Mouse (Mus musculus) liver, embryonic 12.5 days (tissue): ENCODE data around the gene Wnt7a. TPM values are rescaled to one million over a fixed set of nuclear protein-coding genes. Genes with fewer than 3 reads are reported as not detected.

Source experiments
- ATAC-seq: fragments of 200-750 bp; cut with Nextera tagmentation; 2 replicates; pipeline ENCODE4 v1.8.0; 2017; ENCODE audit warnings: moderate number of reproducible peaks, mild to moderate bottlenecking, moderate library complexity
- H3K27ac ChIP-seq: fragments of 300-500 bp; sonication (generic); 2 replicates; pipeline ENCODE4 v1.5.1; 2016; ENCODE audit warnings: mild to moderate bottlenecking
- H3K27me3 ChIP-seq: fragments of 300-500 bp; sonication (generic); replicated peaks from 2 replicates; pipeline ENCODE4 v1.6.1; 2016; ENCODE audit warnings: mild to moderate bottlenecking, moderate library complexity
- H3K36me3 ChIP-seq: fragments of 300-500 bp; sonication (generic); 2 replicates; pipeline ENCODE4 v1.6.1; 2016; ENCODE audit warnings: mild to moderate bottlenecking, moderate library complexity
- H3K4me1 ChIP-seq: fragments of 300-500 bp; sonication (generic); 2 replicates; pipeline ENCODE4 v1.6.1; 2016
- H3K4me2 ChIP-seq: fragments of 300-500 bp; sonication (generic); 2 replicates; pipeline ENCODE4 v1.6.1; 2016; ENCODE audit warnings: mild to moderate bottlenecking, moderate library complexity
- H3K4me3 ChIP-seq: fragments of 300-500 bp; sonication (generic); 2 replicates; pipeline ENCODE4 v1.5.1; 2016; ENCODE audit warnings: mild to moderate bottlenecking, moderate library complexity
- H3K9ac ChIP-seq: fragments of 300-500 bp; sonication (generic); 2 replicates; pipeline ENCODE4 v1.6.1; 2016; ENCODE audit warnings: mild to moderate bottlenecking, moderate library complexity
- H3K9me3 ChIP-seq: fragments of 300-500 bp; sonication (generic); replicated peaks from 2 replicates; pipeline ENCODE4 v1.6.1; 2016; ENCODE audit warnings: mild to moderate bottlenecking, moderate library complexity
- WGBS: fragments of 180-500 bp; shearing (Covaris S2); methylation state at CpG from one replicate; pipeline ENCODE4 v1.1.7; 2016; ENCODE audit not compliant: insufficient replicate concordance; 5-methylcytosine and 5-hydroxymethylcytosine counted together
- polyA plus RNA-seq: library from polyadenylated mRNA; unstranded; fragments of >200 nt; fragmentation: Nextera tagmentation; extraction: Ambion mirVana; gene quantifications from 2 replicates; pipeline ENCODE4 v1.2.1, GENCODE M21; 2016

Wnt7a gene
- polyA plus RNA-seq, 1 experiment from 2014 or later, result not detected

DNA sequence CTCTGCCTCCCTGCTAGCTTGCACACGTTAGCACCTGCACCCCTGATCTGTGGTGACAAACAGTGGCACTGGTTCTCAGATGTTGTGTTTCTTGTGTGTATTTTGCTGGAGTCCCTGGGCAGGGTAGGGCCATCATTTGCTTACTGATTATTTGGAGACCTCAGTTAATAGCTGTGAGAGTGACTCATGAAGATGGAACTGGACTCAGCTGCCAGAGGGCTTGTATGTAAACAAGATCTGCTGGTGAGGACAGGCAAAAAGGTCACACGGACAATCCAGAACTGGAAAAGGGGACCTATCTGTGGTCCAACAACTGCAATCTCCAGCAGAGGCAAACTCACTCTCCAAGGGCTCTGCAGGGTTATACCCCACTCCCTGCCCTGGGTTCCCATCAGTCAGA is 52.8 kb downstream of the Wnt7a start:
- H3K4me2 ChIP-seq, result no peak overlapping the region

DNA sequence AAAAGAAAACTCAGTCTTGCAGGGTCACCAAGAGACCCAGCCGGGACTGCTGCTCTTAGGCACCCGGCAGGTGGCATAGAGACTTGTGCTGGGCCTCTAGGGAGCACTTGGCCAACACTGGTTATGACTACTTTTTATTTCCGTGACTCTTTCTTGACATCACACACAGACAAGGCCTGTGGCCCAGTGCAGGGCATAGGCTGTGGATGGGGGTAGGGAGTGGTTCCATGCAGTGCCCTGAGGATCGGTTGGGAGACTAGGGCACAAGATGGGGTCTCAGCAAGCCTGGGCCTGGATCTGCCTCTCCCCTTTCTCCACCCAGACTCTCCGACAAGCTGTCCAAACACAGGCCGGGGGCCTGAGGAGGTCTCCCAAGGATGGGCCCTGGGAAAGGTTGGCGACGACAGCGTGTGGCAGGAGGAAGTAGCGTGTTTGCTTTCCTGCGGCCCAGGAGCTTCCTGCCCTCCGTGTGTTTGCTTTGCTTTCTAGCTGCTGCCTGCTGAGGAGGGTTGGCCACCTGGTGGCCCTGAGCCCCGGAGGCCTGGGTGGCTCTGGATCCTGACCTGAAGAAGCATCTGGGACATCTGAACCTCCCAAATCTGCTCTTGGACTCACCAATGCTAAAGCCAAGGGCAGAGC is 53.8 kb downstream of the Wnt7a start:
- no peak overlapping the region for H3K27ac ChIP-seq
- H3K4me1 ChIP-seq, result no peaks in the 10 kb centered on the region
- no peaks in the 10 kb centered on the region for H3K9me3 ChIP-seq
- 45% methylated on average over 13 of the region's 13 CpGs for WGBS
- no peak overlapping the region for H3K9ac ChIP-seq
- no peaks in the 10 kb centered on the region for H3K27me3 ChIP-seq
- ATAC-seq, result no peak
- no peak overlapping the region for H3K4me3 ChIP-seq
- H3K4me2 ChIP-seq, result no peak overlapping the region
- no peaks in the 10 kb centered on the region for H3K36me3 ChIP-seq

More for the DNA sequence above, 52.8 kb downstream of the Wnt7a start:
- no peaks in the 10 kb centered on the region for H3K36me3 ChIP-seq
- H3K4me3 ChIP-seq, result no peak overlapping the region
- no peak for ATAC-seq
- H3K9me3 ChIP-seq, result no peaks in the 10 kb centered on the region
- H3K9ac ChIP-seq, result no peak overlapping the region
- H3K4me1 ChIP-seq, result no peaks in the 10 kb centered on the region
- H3K27ac ChIP-seq, result no peak overlapping the region
- no peaks in the 10 kb centered on the region for H3K27me3 ChIP-seq
- 55% methylated on average over 2 of the region's 2 CpGs for WGBS

DNA sequence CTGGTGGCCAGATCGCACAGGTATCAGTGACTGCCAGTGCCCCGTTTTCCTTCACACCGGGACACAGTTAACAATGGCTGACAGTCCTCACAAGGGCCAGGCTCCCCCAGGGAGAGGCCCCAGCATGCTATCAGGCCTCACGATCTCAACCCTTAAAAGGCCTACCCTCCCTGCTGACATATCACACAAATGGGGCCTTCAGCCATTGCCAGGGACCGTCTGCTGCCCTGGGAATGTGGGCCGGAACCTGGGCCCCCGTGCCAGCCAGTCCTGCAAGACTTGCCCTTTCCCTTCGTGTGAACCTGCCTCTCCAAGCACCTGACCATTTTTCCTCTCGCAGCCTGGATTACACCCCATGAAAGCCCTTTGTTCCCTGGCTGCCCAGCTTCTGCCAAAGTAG is 61.5 kb downstream of the Wnt7a start:
- Histone ChIP-seq H3K4me3 (no peak overlapping the region), H3K9me3 (no peaks in the 10 kb centered on the region), H3K9ac (no peak overlapping the region), H3K27ac (no peak overlapping the region), H3K4me1 (no peaks in the 10 kb centered on the region), H3K27me3 (peaks cover 38% of the 10 kb centered on the region), H3K4me2 (no peak overlapping the region), H3K36me3 (no peaks in the 10 kb centered on the region)
- no peak for ATAC-seq
- WGBS, result 23% methylated on average over 9 of the region's 9 CpGs

DNA sequence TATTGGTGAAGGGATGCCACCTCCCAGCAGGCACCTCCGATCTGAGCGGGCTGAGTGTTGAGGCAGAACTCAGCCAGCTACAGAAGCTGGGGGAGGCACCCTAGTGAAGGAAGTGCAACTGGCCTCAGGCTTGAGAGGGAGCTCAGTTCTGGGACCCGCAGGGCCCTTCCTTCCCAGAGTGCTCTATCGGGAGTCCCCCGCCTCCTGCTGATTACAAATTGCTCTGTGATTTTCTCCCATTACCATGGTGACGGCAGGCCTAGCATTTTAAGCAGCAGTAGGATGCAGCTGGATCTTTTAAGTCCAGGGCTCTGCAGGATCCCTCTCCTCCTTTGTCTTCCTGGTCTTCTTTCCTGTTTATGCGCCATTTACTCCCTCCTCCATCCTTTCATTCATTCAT is 63.4 kb downstream of the Wnt7a start:
- Histone ChIP-seq H3K9me3 (no peaks in the 10 kb centered on the region), H3K27ac (no peak overlapping the region), H3K4me2 (no peak overlapping the region), H3K27me3 (peaks cover 43% of the 10 kb centered on the region), H3K36me3 (no peaks in the 10 kb centered on the region), H3K4me1 (no peaks in the 10 kb centered on the region), H3K9ac (no peak overlapping the region), H3K4me3 (no peak overlapping the region)
- WGBS, result 15% methylated on average over 7 of the region's 7 CpGs
- ATAC-seq, result no peak

DNA sequence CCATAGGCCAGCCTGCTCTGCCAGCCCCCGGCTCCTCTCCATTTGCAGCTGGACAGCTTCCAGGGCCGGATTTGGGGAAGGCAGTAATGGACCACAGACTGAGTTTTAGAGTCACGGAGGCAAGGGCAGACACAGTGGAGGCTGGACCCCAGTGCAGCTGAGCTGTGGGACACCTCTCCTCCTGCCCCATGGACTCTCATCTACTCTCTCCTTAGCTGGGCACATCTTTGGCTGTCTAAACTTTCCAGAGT is 64.3 kb downstream of the Wnt7a start:
- Histone ChIP-seq H3K4me1 (no peaks in the 10 kb centered on the region), H3K4me2 (no peak overlapping the region), H3K9ac (no peak overlapping the region), H3K9me3 (no peaks in the 10 kb centered on the region), H3K27me3 (peaks cover 43% of the 10 kb centered on the region), H3K36me3 (no peaks in the 10 kb centered on the region), H3K27ac (no peak overlapping the region), H3K4me3 (no peak overlapping the region)
- 35% methylated on average over 3 of the region's 3 CpGs for WGBS
- no peak for ATAC-seq

DNA sequence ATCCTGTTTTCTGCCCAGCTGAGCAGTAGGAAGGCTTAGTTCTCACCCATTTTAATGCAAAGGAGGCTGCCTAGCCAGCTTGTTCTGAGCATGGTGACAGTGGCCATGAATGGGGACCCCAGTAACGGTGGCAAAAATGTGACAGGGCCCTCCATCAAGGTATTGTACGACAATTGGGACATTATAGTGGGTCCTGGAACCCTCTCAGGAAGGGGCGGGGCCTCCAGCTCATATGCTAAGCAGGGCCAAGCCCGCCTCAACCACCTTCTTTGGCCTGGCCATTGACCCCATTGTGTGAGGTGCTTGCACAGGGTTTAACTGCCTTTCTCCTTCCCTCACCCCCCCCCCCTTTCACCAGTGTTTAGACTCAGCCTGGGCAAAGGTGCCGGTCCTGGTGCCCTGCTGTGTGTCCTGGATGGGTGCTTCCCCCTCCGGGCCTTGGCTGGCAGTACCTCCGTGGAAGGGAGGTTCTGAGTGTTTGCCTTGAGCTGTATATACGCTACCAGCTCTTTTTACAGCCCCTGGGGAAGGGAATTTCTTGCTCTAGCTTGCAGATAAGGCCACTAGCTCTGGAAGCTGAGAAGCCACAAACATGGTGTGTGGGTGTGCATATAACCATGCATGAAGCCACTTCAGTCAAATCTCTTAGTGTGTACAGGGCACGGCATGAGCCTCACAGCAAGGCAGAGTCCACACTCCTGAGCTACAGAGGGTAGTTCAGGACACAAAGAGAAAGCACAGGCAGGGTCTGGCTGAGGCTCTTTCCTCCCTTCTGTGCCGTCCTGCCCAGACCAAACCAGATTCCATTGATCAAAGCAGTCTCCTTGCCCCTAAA is 64.9 kb downstream of the Wnt7a start:
- Histone ChIP-seq H3K9ac (no peak overlapping the region), H3K36me3 (no peaks in the 10 kb centered on the region), H3K4me3 (no peak overlapping the region), H3K27ac (no peak overlapping the region), H3K4me2 (no peak overlapping the region), H3K4me1 (no peaks in the 10 kb centered on the region), H3K9me3 (no peaks in the 10 kb centered on the region), H3K27me3 (peaks cover 43% of the 10 kb centered on the region)
- 32% methylated on average over 10 of the region's 10 CpGs for WGBS
- ATAC-seq, result no peak

DNA sequence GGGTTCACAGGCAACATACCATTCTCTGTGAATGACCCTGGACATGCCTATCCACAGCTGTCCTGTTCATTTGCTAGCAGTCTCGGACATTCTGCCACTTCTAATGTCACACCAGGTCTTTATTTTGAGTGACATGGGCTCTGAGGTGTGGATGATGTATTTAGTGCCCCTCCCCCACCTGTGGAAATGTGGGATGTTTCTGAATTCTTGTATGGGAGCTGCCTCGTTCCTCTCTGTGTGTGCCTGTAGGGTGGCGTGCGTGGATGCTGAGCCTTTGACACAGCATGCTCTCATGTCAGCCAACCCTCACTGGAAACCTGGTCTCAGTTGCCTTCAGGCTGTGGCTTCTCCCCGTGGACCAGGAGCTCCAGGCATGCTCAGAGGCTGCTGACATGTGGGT is 66.1 kb downstream of the Wnt7a start:
- H3K27ac ChIP-seq, result no peak overlapping the region
- no peak for ATAC-seq
- no peaks in the 10 kb centered on the region for H3K4me1 ChIP-seq
- H3K36me3 ChIP-seq, result no peaks in the 10 kb centered on the region
- no peak overlapping the region for H3K4me2 ChIP-seq
- H3K9me3 ChIP-seq, result no peaks in the 10 kb centered on the region
- H3K4me3 ChIP-seq, result no peak overlapping the region
- 58% methylated on average over 5 of the region's 5 CpGs for WGBS
- H3K9ac ChIP-seq, result no peak overlapping the region
- H3K27me3 ChIP-seq, result peaks cover 43% of the 10 kb centered on the region

DNA sequence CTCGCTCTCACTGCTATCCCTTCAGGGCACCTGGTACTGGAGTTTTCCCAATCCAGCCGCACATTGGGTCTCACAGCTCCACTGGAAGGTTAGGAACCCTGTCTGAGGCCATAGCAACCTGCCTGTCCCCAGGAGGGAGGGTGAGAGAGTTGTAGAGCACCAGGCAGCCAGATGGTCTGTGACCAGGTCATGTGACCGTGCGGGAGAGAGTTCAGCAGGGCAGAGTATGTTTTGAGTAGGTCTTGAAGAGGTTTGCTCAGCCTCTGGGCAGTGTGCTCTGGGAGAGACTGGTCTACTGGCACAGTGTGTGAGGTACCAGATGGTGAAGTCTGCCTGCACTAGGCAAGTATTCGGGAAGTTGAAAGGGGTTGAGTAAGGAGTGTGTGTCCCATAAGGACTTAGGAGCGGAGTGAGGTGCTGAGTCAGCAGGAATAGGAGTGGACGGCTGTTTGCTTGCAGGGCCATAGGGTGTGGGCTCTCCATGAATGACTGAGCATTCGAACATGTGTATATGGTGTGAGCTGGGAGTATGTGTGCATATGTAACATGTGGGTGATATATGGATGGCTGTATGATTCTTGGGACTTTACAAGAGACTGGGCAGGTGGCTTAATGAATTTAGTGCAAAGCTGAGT is 71.4 kb downstream of the Wnt7a start:
- WGBS, result 61% methylated on average over 8 of the region's 8 CpGs
- Histone ChIP-seq H3K9me3 (no peaks in the 10 kb centered on the region), H3K36me3 (no peaks in the 10 kb centered on the region), H3K27ac (no peak overlapping the region), H3K9ac (no peak overlapping the region), H3K27me3 (peaks cover 5% of the 10 kb centered on the region; the same call in 1 of the 2 replicates), H3K4me2 (no peak overlapping the region), H3K4me3 (no peak overlapping the region), H3K4me1 (no peaks in the 10 kb centered on the region)
- ATAC-seq, result no peak

DNA sequence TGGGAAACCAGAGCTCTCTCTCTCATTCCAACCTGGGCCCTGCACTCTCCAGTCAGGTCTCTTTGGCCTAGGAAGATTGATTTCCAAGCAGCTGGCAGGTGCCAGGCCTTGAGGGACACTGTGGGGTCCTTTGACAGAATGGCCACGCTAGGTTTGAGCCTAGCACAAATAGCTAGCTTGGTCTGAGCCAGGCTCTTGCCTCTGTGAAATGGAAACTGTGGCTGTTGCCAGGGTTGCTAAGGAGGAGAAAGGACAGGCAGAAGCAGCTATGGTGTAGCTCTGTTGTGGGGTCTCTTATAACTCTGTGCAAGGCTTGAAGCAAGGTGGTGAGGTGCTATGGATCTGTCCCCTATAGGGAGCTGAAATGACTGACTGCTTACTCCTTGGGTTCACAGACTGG is 75.7 kb downstream of the Wnt7a start:
- Histone ChIP-seq H3K9ac (no peak overlapping the region), H3K4me2 (no peak overlapping the region), H3K27ac (no peak overlapping the region), H3K4me3 (no peak overlapping the region), H3K4me1 (no peaks in the 10 kb centered on the region), H3K36me3 (no peaks in the 10 kb centered on the region), H3K27me3 (no peaks in the 10 kb centered on the region; the same call in 1 of the 2 replicates), H3K9me3 (no peaks in the 10 kb centered on the region)
- 38% methylated on average over 1 of the region's 1 CpGs for WGBS
- ATAC-seq, result no peak

DNA sequence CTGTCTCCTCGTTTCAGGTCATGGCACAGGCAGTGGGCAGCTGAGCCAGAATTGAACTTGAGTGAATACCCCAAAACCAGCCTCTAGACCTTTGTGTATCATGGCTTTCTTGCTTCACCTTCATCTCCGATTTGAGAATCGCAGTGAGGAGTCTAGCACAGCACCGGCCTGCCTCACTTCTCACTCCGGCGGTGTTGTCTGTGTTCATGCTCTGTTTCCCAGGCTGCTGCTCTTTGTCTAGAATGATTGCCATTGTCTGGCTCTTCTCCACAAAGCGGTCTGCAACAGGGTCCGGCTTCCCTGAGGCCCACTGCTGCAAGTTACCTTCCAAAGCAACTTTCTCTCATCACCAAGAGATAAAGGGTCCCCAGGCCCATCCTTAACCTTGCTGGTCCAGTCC is 79.3 kb downstream of the Wnt7a start:
- no peak overlapping the region for H3K9ac ChIP-seq
- no peaks in the 10 kb centered on the region for H3K36me3 ChIP-seq
- no peak overlapping the region for H3K4me2 ChIP-seq
- ATAC-seq, result no peak
- H3K27me3 ChIP-seq, result no peaks in the 10 kb centered on the region; the same call in 1 of the 2 replicates
- H3K4me1 ChIP-seq, result no peaks in the 10 kb centered on the region
- H3K9me3 ChIP-seq, result no peaks in the 10 kb centered on the region
- H3K27ac ChIP-seq, result no peak overlapping the region
- H3K4me3 ChIP-seq, result no peak overlapping the region
- WGBS, result 75% methylated on average over 8 of the region's 8 CpGs

DNA sequence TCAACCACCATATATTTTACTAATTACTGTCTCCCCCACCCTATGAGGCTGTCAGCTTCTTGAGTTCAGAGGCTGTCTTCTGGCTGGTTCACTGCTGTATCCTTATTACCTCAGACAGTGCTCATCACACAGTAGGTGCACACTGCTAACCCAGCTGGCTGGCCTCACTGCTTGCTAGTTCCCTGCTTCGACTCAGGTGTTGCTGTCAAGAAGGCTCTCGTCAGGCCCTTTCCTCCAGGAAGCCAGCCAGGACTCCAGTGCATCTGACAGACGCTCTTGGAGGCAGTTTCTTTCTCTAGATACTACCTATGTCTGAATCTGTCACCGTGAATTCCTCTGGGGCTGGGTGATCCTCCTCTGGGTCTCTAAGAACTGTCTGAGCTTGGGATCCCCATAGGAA is 85.6 kb downstream of the Wnt7a start:
- WGBS, result 64% methylated on average over 4 of the region's 4 CpGs
- Histone ChIP-seq H3K27ac (no peak overlapping the region), H3K27me3 (no peaks in the 10 kb centered on the region; the same call in 1 of the 2 replicates), H3K4me3 (no peak overlapping the region), H3K4me1 (no peaks in the 10 kb centered on the region), H3K9me3 (no peaks in the 10 kb centered on the region), H3K4me2 (no peak overlapping the region), H3K9ac (no peak overlapping the region), H3K36me3 (no peaks in the 10 kb centered on the region)
- no peak for ATAC-seq

DNA sequence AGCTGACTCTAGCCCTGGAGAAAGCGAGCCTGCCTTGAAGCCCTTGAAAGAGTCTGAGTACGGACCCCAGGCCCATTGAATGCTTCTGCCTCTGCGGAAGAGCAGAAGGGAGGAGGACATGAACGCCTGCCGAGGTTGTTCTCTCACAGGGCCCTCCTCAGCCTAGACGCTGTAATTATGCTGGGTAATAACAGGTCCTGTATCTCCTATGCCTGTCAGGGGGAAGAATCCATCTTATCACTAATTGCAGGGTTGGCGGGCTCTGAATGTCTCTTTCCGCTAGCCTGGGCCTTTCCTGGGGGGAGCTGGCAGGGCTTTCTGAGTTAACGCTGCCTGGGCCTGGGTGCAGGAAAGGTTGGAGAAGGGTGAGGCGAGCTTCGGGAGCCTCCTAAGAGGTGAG is 86.4 kb downstream of the Wnt7a start:
- no peak overlapping the region for H3K4me2 ChIP-seq
- no peaks in the 10 kb centered on the region for H3K4me1 ChIP-seq
- 57% methylated on average over 11 of the region's 11 CpGs for WGBS
- H3K4me3 ChIP-seq, result no peak overlapping the region
- no peak for ATAC-seq
- H3K36me3 ChIP-seq, result no peaks in the 10 kb centered on the region
- H3K27me3 ChIP-seq, result no peaks in the 10 kb centered on the region; the same call in 1 of the 2 replicates
- no peak overlapping the region for H3K9ac ChIP-seq
- no peaks in the 10 kb centered on the region for H3K9me3 ChIP-seq
- H3K27ac ChIP-seq, result no peak overlapping the region
